Mouse (Mus musculus) heart, embryonic 14.5 days (tissue): ENCODE results near the gene Vps51. TPM values are rescaled to one million over a fixed set of nuclear protein-coding genes. Genes with fewer than 3 reads are reported as not detected.

Source experiments
- ATAC-seq: fragments of 200-750 bp; cut with Nextera tagmentation; 2 replicates; pipeline ENCODE4 v1.8.0; 2017; ENCODE audit warnings: low read depth, moderate TSS enrichment; ENCODE audit not compliant: insufficient number of reproducible peaks, insufficient read depth, low FRiP score
- H3K27ac ChIP-seq, 2 experiments: fragments of 200-500 bp in 1 of 2; fragments of 300-500 bp in 1 of 2; sonication (generic) in 1 of 2; replicated peaks in 1 of 2; 2 replicates each; pipeline ENCODE4 v1.5.1; 2012 to 2014; ENCODE audit warnings: low read depth in 2 of 2, low read length in 2 of 2, control low read depth in 1 of 2, mild to moderate bottlenecking in 1 of 2, mixed read lengths in 1 of 2; ENCODE audit not compliant: control insufficient read depth in 1 of 2, insufficient read depth in 1 of 2
- H3K27me3 ChIP-seq: fragments of 300-500 bp; sonication (generic); 2 replicates; pipeline ENCODE4 v1.6.1; 2014; ENCODE audit warnings: mild to moderate bottlenecking, low read length, control low read depth; ENCODE audit not compliant: control insufficient read depth, insufficient read depth
- H3K36me3 ChIP-seq: fragments of 300-500 bp; sonication (generic); 2 replicates; pipeline ENCODE4 v1.6.1; 2014; ENCODE audit warnings: mild to moderate bottlenecking, control low read depth, low read length, mixed read lengths; ENCODE audit not compliant: control insufficient read depth, insufficient read depth
- H3K4me1 ChIP-seq, 2 experiments: fragments of 200-500 bp in 1 of 2; fragments of 300-500 bp in 1 of 2; sonication (generic) in 1 of 2; 2 replicates each; pipeline ENCODE4 v1.6.1; 2012 to 2014; ENCODE audit warnings: low read length in 2 of 2, control low read depth in 1 of 2, mixed read lengths in 1 of 2; ENCODE audit not compliant: control insufficient read depth in 2 of 2, insufficient read depth in 2 of 2
- H3K4me2 ChIP-seq: fragments of 300-500 bp; sonication (generic); 2 replicates; pipeline ENCODE4 v1.6.1; 2014; ENCODE audit warnings: mild to moderate bottlenecking, low read length
- H3K4me3 ChIP-seq, 2 experiments: fragments of 200-500 bp in 1 of 2; fragments of 300-500 bp in 1 of 2; sonication (generic) in 1 of 2; 2 replicates each; pipeline ENCODE4 v1.5.1; 2012 to 2014; ENCODE audit warnings: low read length in 2 of 2, mild to moderate bottlenecking in 2 of 2, control low read depth in 1 of 2, low read depth in 1 of 2, moderate library complexity in 1 of 2; ENCODE audit not compliant: control insufficient read depth in 1 of 2, insufficient read depth in 1 of 2
- H3K9ac ChIP-seq: fragments of 300-500 bp; sonication (generic); 2 replicates; pipeline ENCODE4 v1.6.1; 2014; ENCODE audit warnings: mild to moderate bottlenecking, low read length
- H3K9me3 ChIP-seq: fragments of 300-500 bp; sonication (generic); 2 replicates; pipeline ENCODE4 v1.6.1; 2016; ENCODE audit warnings: low read length, control low read depth; ENCODE audit not compliant: control insufficient read depth
- WGBS: fragments of 180-500 bp; shearing (Covaris S2); extraction: QIAGEN DNeasy Blood & Tissue Kit; methylation state at CpG from one replicate; pipeline ENCODE4 v1.1.7; 2014; 5-methylcytosine and 5-hydroxymethylcytosine counted together
- polyA plus RNA-seq: library from polyadenylated mRNA; unstranded; fragments of >200 nt; fragmentation: Nextera tagmentation; extraction: Ambion mirVana; gene quantifications from 2 replicates; pipeline ENCODE4 v1.2.1, GENCODE M21; 2014

Vps51 gene
- polyA plus RNA-seq, 1 experiment from 2014 or later: 44.8 TPM

GRCm38 (mm10) chr19:6035966-6036585 lies 41.0 kb downstream of the Vps51 start:
- H3K27ac ChIP-seq: no peak overlapping the region
- 60% methylated on average over 9 of the region's 9 CpGs for WGBS
- H3K4me2 ChIP-seq: no peak overlapping the region
- H3K9ac ChIP-seq: no peak overlapping the region
- H3K27me3 ChIP-seq: no peaks in the 10 kb centered on the region
- ATAC-seq: no peak
- no peaks in the 10 kb centered on the region for H3K9me3 ChIP-seq
- H3K4me1 ChIP-seq: no peaks in the 10 kb centered on the region
- H3K36me3 ChIP-seq: no peaks in the 10 kb centered on the region
- H3K4me3 ChIP-seq: no peak overlapping the region

GRCm38 (mm10) chr19:6030520-6031280 lies 46.3 kb downstream of the Vps51 start:
- no peaks in the 10 kb centered on the region for H3K9me3 ChIP-seq

GRCm38 (mm10) chr19:6029426-6029825 lies 47.6 kb downstream of the Vps51 start:
- Histone ChIP-seq H3K27ac (no peak overlapping the region), H3K36me3 (no peaks in the 10 kb centered on the region), H3K27me3 (no peaks in the 10 kb centered on the region), H3K4me2 (no peak overlapping the region), H3K9ac (no peak overlapping the region), H3K9me3 (no peaks in the 10 kb centered on the region), H3K4me1 (no peaks in the 10 kb centered on the region), H3K4me3 (no peak overlapping the region)
- 71% methylated on average over 9 of the region's 9 CpGs for WGBS
- no peak for ATAC-seq

More at GRCm38 (mm10) chr19:6030520-6031280, 46.3 kb downstream of the Vps51 start:
- Histone ChIP-seq H3K27me3 (no peaks in the 10 kb centered on the region), H3K4me2 (no peak overlapping the region), H3K27ac (no peak overlapping the region), H3K9ac (no peak overlapping the region), H3K4me3 (no peak overlapping the region), H3K4me1 (no peaks in the 10 kb centered on the region), H3K36me3 (no peaks in the 10 kb centered on the region)
- 69% methylated on average over 14 of the region's 14 CpGs for WGBS
- no peak for ATAC-seq

DNA sequence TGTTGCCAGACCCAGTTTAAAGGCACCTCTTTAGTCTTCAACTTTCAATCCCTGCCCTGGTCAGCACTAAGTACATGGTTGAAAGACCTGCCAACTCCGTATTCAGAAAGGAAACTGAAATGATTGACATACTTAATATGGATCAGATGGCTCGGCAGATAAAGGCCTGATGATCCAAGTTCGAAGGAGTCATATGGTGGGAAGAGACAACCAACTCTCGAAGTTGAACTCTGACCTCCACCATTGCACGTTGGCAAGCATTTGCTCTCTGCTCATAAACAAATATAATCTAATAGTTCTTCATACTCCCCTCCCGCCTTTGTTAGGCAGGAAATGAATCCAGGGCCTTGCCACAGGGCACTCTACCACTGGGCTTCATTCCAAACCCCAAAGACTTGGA lies 48.0 kb downstream of the Vps51 start:
- no peaks in the 10 kb centered on the region for H3K4me1 ChIP-seq
- H3K4me3 ChIP-seq: no peak overlapping the region
- H3K9me3 ChIP-seq: no peaks in the 10 kb centered on the region
- no peak for ATAC-seq
- H3K36me3 ChIP-seq: no peaks in the 10 kb centered on the region
- no peak overlapping the region for H3K27ac ChIP-seq
- 76% methylated on average over 6 of the region's 6 CpGs for WGBS
- H3K9ac ChIP-seq: no peak overlapping the region
- no peaks in the 10 kb centered on the region for H3K27me3 ChIP-seq
- no peak overlapping the region for H3K4me2 ChIP-seq

DNA sequence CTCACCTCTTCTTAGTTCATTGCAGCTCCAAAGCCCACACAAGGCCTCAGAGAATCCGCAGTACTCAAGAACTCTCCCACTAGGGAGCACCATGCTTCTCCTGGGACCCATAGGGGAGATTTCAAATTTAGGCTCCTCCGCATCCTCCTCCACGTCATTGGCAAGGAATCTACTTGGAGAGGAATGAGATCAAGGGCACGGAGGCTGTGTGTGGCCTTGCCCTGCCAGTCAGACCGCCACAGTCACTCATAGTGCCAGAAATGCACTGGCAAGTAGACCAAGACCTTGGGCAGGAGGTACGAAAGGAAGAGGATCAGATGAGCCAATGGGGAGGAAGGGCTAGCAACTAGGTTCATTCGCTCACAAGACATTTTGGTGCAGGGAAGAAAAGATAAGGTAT lies 53.1 kb downstream of the Vps51 start:
- Histone ChIP-seq H3K4me3 (no peak overlapping the region), H3K9ac (no peak overlapping the region), H3K4me1 (no peaks in the 10 kb centered on the region), H3K36me3 (no peaks in the 10 kb centered on the region), H3K4me2 (no peak overlapping the region), H3K27ac (no peak overlapping the region), H3K27me3 (no peaks in the 10 kb centered on the region), H3K9me3 (no peaks in the 10 kb centered on the region)
- ATAC-seq: no peak
- WGBS: 78% methylated on average over 7 of the region's 7 CpGs

DNA sequence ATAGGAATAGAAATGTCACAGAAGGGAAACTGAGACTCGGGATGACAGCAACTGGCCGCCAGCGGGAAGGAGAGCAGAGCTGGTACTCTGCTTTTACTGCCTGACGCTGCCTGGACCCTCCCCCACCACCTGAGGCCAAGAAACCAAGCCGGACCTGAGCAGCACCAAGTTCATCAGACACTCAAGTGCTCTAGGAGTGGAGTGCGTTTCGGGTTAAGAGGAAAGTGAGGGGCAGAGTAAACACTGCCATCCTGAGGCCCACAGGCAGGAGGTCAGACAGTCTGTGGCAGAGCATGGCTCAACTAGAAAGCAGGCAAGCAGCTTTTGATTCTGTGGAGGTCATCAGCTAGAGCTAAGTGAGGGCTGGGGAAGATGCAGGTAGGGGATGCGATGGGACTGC lies 54.0 kb downstream of the Vps51 start:
- 50% methylated on average over 8 of the region's 8 CpGs for WGBS
- no peak for ATAC-seq

GRCm38 (mm10) chr19:6020276-6020675 lies 56.8 kb downstream of the Vps51 start:
- Histone ChIP-seq H3K4me1 (peaks cover 3 to 7% of the 10 kb centered on the region in 2 experiments; a peak in 3 of 4 replicates), H3K9me3 (no peaks in the 10 kb centered on the region), H3K36me3 (no peaks in the 10 kb centered on the region), H3K27me3 (peaks cover 8% of the 10 kb centered on the region; the same call in 1 of the 2 replicates), H3K4me3 (no peak overlapping the region), H3K4me2 (no peak overlapping the region), H3K27ac (no peak overlapping the region), H3K9ac (no peak overlapping the region)
- 46% methylated on average over 3 of the region's 3 CpGs for WGBS
- ATAC-seq: no peak

More for the DNA sequence above, 54.0 kb downstream of the Vps51 start:
- Histone ChIP-seq H3K27ac (no peak overlapping the region), H3K4me2 (no peak overlapping the region), H3K9ac (no peak overlapping the region), H3K4me1 (no peaks in the 10 kb centered on the region), H3K4me3 (no peak overlapping the region), H3K27me3 (no peaks in the 10 kb centered on the region), H3K36me3 (no peaks in the 10 kb centered on the region), H3K9me3 (no peaks in the 10 kb centered on the region)
